Mouse (Mus musculus): Measurements from ENCODE around the gene Zbtb5. TPM values are rescaled to one million over a fixed set of nuclear protein-coding genes. Genes with fewer than 3 reads are reported as not detected.

Gene Zbtb5
- polyA plus RNA-seq, 1 experiment, result 12.7 TPM

- Histone ChIP-seq H3K4me1 (ENCODE audit: control insufficient read depth, insufficient read depth, insufficient read length) (no peaks in the 10 kb centered on the region), H3K4me3 (ENCODE audit: extremely low read depth, insufficient read depth, insufficient read length) (no peak overlapping the region), H3K36me3 (ENCODE audit: control insufficient read depth, insufficient read depth, low read length) (peaks cover 16% of the 10 kb centered on the region), H3K27me3 (ENCODE audit: control insufficient read depth, insufficient read depth, low read length) (no peaks in the 10 kb centered on the region), H3K27ac (ENCODE audit: insufficient read depth, low read length) (no peak overlapping the region)
- DNase-seq (ENCODE audit: low read depth in 1 of 2, low spot score in 2 of 2), result no peak
- TF ChIP-seq POLR2A (IDR thresholded peaks at IDR 0.05; ENCODE audit: low read depth, low read length) (no peak), CTCF (IDR thresholded peaks at IDR 0.05; ENCODE audit: extremely low read depth, insufficient read depth, insufficient read length, insufficient replicate concordance) (no peak)
- WGBS, result 44% methylated on average over 9 of the region's 9 CpGs
Measured at GRCm38 (mm10) chr4:45032586-45032985, 20.4 kb upstream of the Zbtb5 start.

GRCm38 (mm10) chr4:45026459-45026858 is 14.2 kb upstream of the Zbtb5 start:
- Histone ChIP-seq H3K36me3 (ENCODE audit: control insufficient read depth, insufficient read depth, low read length) (peaks cover 24% of the 10 kb centered on the region), H3K4me1 (ENCODE audit: control insufficient read depth, insufficient read depth, insufficient read length) (no peaks in the 10 kb centered on the region), H3K4me3 (ENCODE audit: extremely low read depth, insufficient read depth, insufficient read length) (no peak overlapping the region), H3K27me3 (ENCODE audit: control insufficient read depth, insufficient read depth, low read length) (no peaks in the 10 kb centered on the region), H3K27ac (ENCODE audit: insufficient read depth, low read length) (no peak overlapping the region)
- DNase-seq (ENCODE audit: low read depth in 1 of 2, low spot score in 2 of 2), result no peak
- WGBS, result 95% methylated on average over 4 of the region's 4 CpGs
- TF ChIP-seq CTCF (IDR thresholded peaks at IDR 0.05; ENCODE audit: extremely low read depth, insufficient read depth, insufficient read length, insufficient replicate concordance) (no peak), POLR2A (IDR thresholded peaks at IDR 0.05; ENCODE audit: low read depth, low read length) (no peak)

DNA sequence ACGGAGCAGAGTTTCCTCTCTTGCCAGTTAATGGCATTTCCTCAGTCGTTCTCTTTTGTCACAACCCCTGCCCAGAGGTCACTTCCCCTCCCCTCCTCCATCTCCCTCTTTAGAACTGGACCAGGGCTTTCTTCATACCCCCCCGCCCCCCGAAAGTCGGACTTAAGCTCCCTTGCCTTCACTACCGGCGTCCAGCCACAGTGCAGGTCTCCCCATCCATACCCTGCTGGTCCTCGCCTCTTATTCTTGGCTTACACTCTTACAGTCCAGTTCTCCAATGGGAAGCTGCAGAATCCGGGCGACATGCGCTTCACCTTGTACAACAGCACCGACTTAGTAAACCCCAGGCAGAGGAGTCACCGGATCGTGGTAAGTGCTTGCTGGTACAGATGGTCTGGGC is 6.8 kb upstream of the Zbtb5 start:
- TF ChIP-seq CTCF (IDR thresholded peaks at IDR 0.05; ENCODE audit: extremely low read depth, insufficient read depth, insufficient read length, insufficient replicate concordance) (no peak), POLR2A (IDR thresholded peaks at IDR 0.05; ENCODE audit: low read depth, low read length) (no peak)
- Histone ChIP-seq H3K27me3 (ENCODE audit: control insufficient read depth, insufficient read depth, low read length) (no peaks in the 10 kb centered on the region), H3K27ac (ENCODE audit: insufficient read depth, low read length) (0 out of 2 replicates have a peak overlapping the region, but pooled peaks have one; percentile 9), H3K36me3 (ENCODE audit: control insufficient read depth, insufficient read depth, low read length) (peaks cover 6% of the 10 kb centered on the region; the same call in 1 of the 2 replicates), H3K4me1 (ENCODE audit: control insufficient read depth, insufficient read depth, insufficient read length) (peaks cover 3% of the 10 kb centered on the region; the same call in 1 of the 2 replicates), H3K4me3 (ENCODE audit: extremely low read depth, insufficient read depth, insufficient read length) (peak overlapping the region; percentile 86)
- WGBS, result 5% methylated on average over 14 of the region's 14 CpGs
- DNase-seq (ENCODE audit: low read depth in 1 of 2, low spot score in 2 of 2), result no peak

DNA sequence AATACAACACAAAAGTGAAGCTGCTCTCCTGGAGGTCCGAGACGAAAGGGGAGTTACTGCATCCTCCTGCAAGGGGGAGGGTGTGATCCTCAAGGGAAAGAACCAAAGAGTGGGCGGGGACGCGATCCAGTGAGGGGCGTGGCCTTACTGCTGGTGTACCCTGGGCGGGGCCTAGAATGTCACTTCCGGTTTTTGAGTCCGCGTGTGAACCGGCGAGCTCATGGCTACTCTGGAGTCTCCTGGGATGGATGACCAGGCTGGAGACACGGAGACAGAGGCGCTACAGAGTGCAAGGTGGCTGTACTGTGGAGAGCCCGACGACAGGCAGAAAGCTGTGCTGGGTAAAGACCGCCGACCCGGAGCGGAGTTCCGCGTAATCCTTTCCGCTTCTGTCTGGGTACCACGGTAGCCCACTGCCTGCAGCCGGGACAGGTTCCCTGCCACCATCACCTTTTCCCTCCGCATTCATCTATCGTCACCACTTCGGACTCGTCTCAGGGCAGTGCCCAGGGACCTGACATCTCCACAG is 6.3 kb upstream of the Zbtb5 start, which contains the start of gene Polr1e:
Gene Polr1e, plus strand, starts transcription at position 132 of the 529 bp plus-strand sequence.
- Histone ChIP-seq H3K27me3 (ENCODE audit: control insufficient read depth, insufficient read depth, low read length) (no peaks in the 10 kb centered on the region), H3K27ac (ENCODE audit: insufficient read depth, low read length) (0 out of 2 replicates have a peak within 1 kb of the TSS, but pooled peaks have one; percentile 9), H3K36me3 (ENCODE audit: control insufficient read depth, insufficient read depth, low read length) (peaks cover 6% of the 10 kb centered on the region; the same call in 1 of the 2 replicates), H3K4me1 (ENCODE audit: control insufficient read depth, insufficient read depth, insufficient read length) (peaks cover 3% of the 10 kb centered on the region; the same call in 1 of the 2 replicates), H3K4me3 (ENCODE audit: extremely low read depth, insufficient read depth, insufficient read length) (peak within 1 kb of the TSS; percentile 86)
- DNase-seq (ENCODE audit: low read depth in 1 of 2, low spot score in 2 of 2), result peak; percentile 77 to 90
- WGBS, result under 1% methylated on average over 29 of the region's 29 CpGs
- TF ChIP-seq POLR2A (IDR thresholded peaks at IDR 0.05; ENCODE audit: low read depth, low read length) (peak; percentile 27; the same call in 1 of the 2 replicates), CTCF (IDR thresholded peaks at IDR 0.05; ENCODE audit: extremely low read depth, insufficient read depth, insufficient read length, insufficient replicate concordance) (no peak)

GRCm38 (mm10) chr4:45015615-45016014 is 3.4 kb upstream of the Zbtb5 start:
- no peak overlapping the region for H3K4me3 ChIP-seq (ENCODE audit: extremely low read depth, insufficient read depth, insufficient read length)
- 14% methylated on average over 3 of the region's 3 CpGs for WGBS
- H3K4me1 ChIP-seq (ENCODE audit: control insufficient read depth, insufficient read depth, insufficient read length), result peaks cover 3% of the 10 kb centered on the region; the same call in 1 of the 2 replicates
- TF ChIP-seq CTCF (IDR thresholded peaks at IDR 0.05; ENCODE audit: extremely low read depth, insufficient read depth, insufficient read length, insufficient replicate concordance) (peak; percentile 20; the same call in 1 of the 2 replicates), POLR2A (IDR thresholded peaks at IDR 0.05; ENCODE audit: low read depth, low read length) (no peak)
- H3K27me3 ChIP-seq (ENCODE audit: control insufficient read depth, insufficient read depth, low read length), result no peaks in the 10 kb centered on the region
- H3K36me3 ChIP-seq (ENCODE audit: control insufficient read depth, insufficient read depth, low read length), result no peaks in the 10 kb centered on the region
- no peak overlapping the region for H3K27ac ChIP-seq (ENCODE audit: insufficient read depth, low read length)
- peak; percentile 20 to 22 for DNase-seq (ENCODE audit: low read depth in 1 of 2, low spot score in 2 of 2)

- Histone ChIP-seq H3K27me3 (ENCODE audit: control insufficient read depth, insufficient read depth, low read length) (no peaks in the 10 kb centered on the region), H3K27ac (ENCODE audit: insufficient read depth, low read length) (peak overlapping the region; percentile 88; the same call in 1 of the 2 replicates), H3K36me3 (ENCODE audit: control insufficient read depth, insufficient read depth, low read length) (no peaks in the 10 kb centered on the region), H3K4me3 (ENCODE audit: extremely low read depth, insufficient read depth, insufficient read length) (peak overlapping the region; percentile 72; the same call in 1 of the 2 replicates), H3K4me1 (ENCODE audit: control insufficient read depth, insufficient read depth, insufficient read length) (no peaks in the 10 kb centered on the region; the same call in 1 of the 2 replicates)
- DNase-seq (ENCODE audit: low read depth in 1 of 2, low spot score in 2 of 2), result no peak
- 7% methylated on average over 2 of the region's 2 CpGs for WGBS
- TF ChIP-seq POLR2A (IDR thresholded peaks at IDR 0.05; ENCODE audit: low read depth, low read length) (no peak), CTCF (IDR thresholded peaks at IDR 0.05; ENCODE audit: extremely low read depth, insufficient read depth, insufficient read length, insufficient replicate concordance) (no peak)
Measured at GRCm38 (mm10) chr4:45013537-45013936, 1.3 kb upstream of the Zbtb5 start.

DNA sequence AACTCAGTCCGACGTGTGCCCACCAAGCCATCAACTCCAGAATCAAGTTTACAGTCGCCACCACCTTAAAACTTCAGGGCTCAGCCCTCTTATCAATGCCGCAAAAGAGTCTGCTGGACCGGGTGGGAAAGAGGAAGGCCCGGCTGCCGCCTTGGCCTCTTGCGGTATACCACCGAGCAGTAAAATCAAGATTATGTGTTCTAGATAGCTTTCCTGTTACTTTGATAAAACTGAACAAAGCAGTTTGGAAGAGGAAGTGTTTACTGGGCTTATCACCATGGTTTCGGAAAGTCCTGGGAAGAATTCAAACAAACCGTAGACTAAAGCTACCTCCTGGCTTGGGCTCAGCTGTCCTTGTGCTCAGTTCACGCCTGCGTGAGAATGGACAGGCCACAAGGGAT is 819 bp upstream of the Zbtb5 start:
- H3K4me1 ChIP-seq (ENCODE audit: control insufficient read depth, insufficient read depth, insufficient read length), result no peaks in the 10 kb centered on the region; the same call in 1 of the 2 replicates
- peak overlapping the region; percentile 72 for H3K4me3 ChIP-seq (ENCODE audit: extremely low read depth, insufficient read depth, insufficient read length)
- H3K27ac ChIP-seq (ENCODE audit: insufficient read depth, low read length), result peak overlapping the region; percentile 88
- 1% methylated on average over 13 of the region's 13 CpGs for WGBS
- no peak for TF ChIP-seq POLR2A (IDR thresholded peaks at IDR 0.05; ENCODE audit: low read depth, low read length)
- TF ChIP-seq CTCF (IDR thresholded peaks at IDR 0.05; ENCODE audit: extremely low read depth, insufficient read depth, insufficient read length, insufficient replicate concordance), result no peak
- DNase-seq (ENCODE audit: low read depth in 1 of 2, low spot score in 2 of 2), result no peak
- H3K36me3 ChIP-seq (ENCODE audit: control insufficient read depth, insufficient read depth, low read length), result no peaks in the 10 kb centered on the region
- no peaks in the 10 kb centered on the region for H3K27me3 ChIP-seq (ENCODE audit: control insufficient read depth, insufficient read depth, low read length)
